Mouse (Mus musculus) bone marrow, adult 2 months (tissue): Measurements from ENCODE around the gene Plxna2.

Experiments
- CTCF ChIP-seq: fragments of 200-500 bp; IDR thresholded peaks from 2 replicates; pipeline ENCODE4 v1.5.1; 2011; ENCODE audit warnings: low read length, control low read depth; ENCODE audit not compliant: control insufficient read depth, insufficient read depth
- POLR2A ChIP-seq: fragments of 200-500 bp; IDR thresholded peaks from 2 replicates; pipeline ENCODE4 v1.6.1; 2011; ENCODE audit warnings: low read depth, mild to moderate bottlenecking, control low read depth, low read length, borderline replicate concordance; ENCODE audit not compliant: control insufficient read depth

GRCm38 (mm10) chr1:194756001-194756400, 138.0 kb downstream of the Plxna2 start:
- no peak for TF ChIP-seq CTCF
- TF ChIP-seq POLR2A: no peak
